Mouse (Mus musculus): ENCODE measurements around the gene Ddx23. TPM values are rescaled to one million over a fixed set of nuclear protein-coding genes. Genes with fewer than 3 reads are reported as not detected.

Ddx23 gene
- polyA plus RNA-seq, 1 experiment: 140 TPM

- Histone ChIP-seq H3K36me3 (ENCODE audit: control insufficient read depth, insufficient read depth) (peaks cover 98% of the 10 kb centered on the region), H3K27me3 (ENCODE audit: control insufficient read depth, insufficient read depth, insufficient read length) (no peaks in the 10 kb centered on the region), H3K79me2 (ENCODE audit: control insufficient read depth, insufficient read depth) (no peaks in the 10 kb centered on the region), H3ac (ENCODE audit: control insufficient read depth, insufficient read length, low read depth) (no peak overlapping the region), H3K4me3 (ENCODE audit: insufficient read depth, poor library complexity, severe bottlenecking) (no peak overlapping the region), H3K79me3 (ENCODE audit: low read depth) (no peaks in the 10 kb centered on the region)
- TF ChIP-seq CEBPB (IDR thresholded peaks at IDR 0.05; ENCODE audit: low read depth) (no peak), MYOD1 (IDR thresholded peaks at IDR 0.05; ENCODE audit: control insufficient read depth, insufficient read length, low read depth) (no peak), USF1 (IDR thresholded peaks at IDR 0.05; ENCODE audit: low read depth) (no peak), MAX (IDR thresholded peaks at IDR 0.05) (no peak), MYOG (IDR thresholded peaks at IDR 0.05; ENCODE audit: control insufficient read depth, extremely low read depth, insufficient read length) (no peak), FOSL1 (IDR thresholded peaks at IDR 0.05; ENCODE audit: insufficient read depth, low read length, poor library complexity, severe bottlenecking) (no peak), CTCF (IDR thresholded peaks at IDR 0.05; ENCODE audit: control insufficient read depth, insufficient read depth, insufficient read length) (no peak)
Measured at GRCm38 (mm10) chr15:98644406-98644805, 18.3 kb downstream of the Ddx23 start.

GRCm38 (mm10) chr15:98640157-98640556, 22.5 kb downstream of the Ddx23 start:
- Histone ChIP-seq H3ac (ENCODE audit: control insufficient read depth, insufficient read length, low read depth) (no peak overlapping the region), H3K79me2 (ENCODE audit: control insufficient read depth, insufficient read depth) (peaks cover 18% of the 10 kb centered on the region), H3K27me3 (ENCODE audit: control insufficient read depth, insufficient read depth, insufficient read length) (no peaks in the 10 kb centered on the region), H3K4me3 (ENCODE audit: insufficient read depth, poor library complexity, severe bottlenecking) (no peak overlapping the region), H3K36me3 (ENCODE audit: control insufficient read depth, insufficient read depth) (peaks cover 62% of the 10 kb centered on the region), H3K79me3 (ENCODE audit: low read depth) (no peaks in the 10 kb centered on the region)
- TF ChIP-seq MAX (IDR thresholded peaks at IDR 0.05) (no peak), USF1 (IDR thresholded peaks at IDR 0.05; ENCODE audit: low read depth) (no peak), CTCF (IDR thresholded peaks at IDR 0.05; ENCODE audit: control insufficient read depth, insufficient read depth, insufficient read length) (no peak), CEBPB (IDR thresholded peaks at IDR 0.05; ENCODE audit: low read depth) (no peak), MYOD1 (IDR thresholded peaks at IDR 0.05; ENCODE audit: control insufficient read depth, insufficient read length, low read depth) (no peak), FOSL1 (IDR thresholded peaks at IDR 0.05; ENCODE audit: insufficient read depth, low read length, poor library complexity, severe bottlenecking) (no peak), MYOG (IDR thresholded peaks at IDR 0.05; ENCODE audit: control insufficient read depth, extremely low read depth, insufficient read length) (no peak)

GRCm38 (mm10) chr15:98637155-98637554, 25.5 kb downstream of the Ddx23 start:
- TF ChIP-seq FOSL1 (IDR thresholded peaks at IDR 0.05; ENCODE audit: insufficient read depth, low read length, poor library complexity, severe bottlenecking) (no peak), CTCF (IDR thresholded peaks at IDR 0.05; ENCODE audit: control insufficient read depth, insufficient read depth, insufficient read length) (no peak), USF1 (IDR thresholded peaks at IDR 0.05; ENCODE audit: low read depth) (no peak), MYOD1 (IDR thresholded peaks at IDR 0.05; ENCODE audit: control insufficient read depth, insufficient read length, low read depth) (no peak), MYOG (IDR thresholded peaks at IDR 0.05; ENCODE audit: control insufficient read depth, extremely low read depth, insufficient read length) (no peak), MAX (IDR thresholded peaks at IDR 0.05) (no peak), CEBPB (IDR thresholded peaks at IDR 0.05; ENCODE audit: low read depth) (no peak)
- Histone ChIP-seq H3K36me3 (ENCODE audit: control insufficient read depth, insufficient read depth) (peaks cover 32% of the 10 kb centered on the region), H3K4me3 (ENCODE audit: insufficient read depth, poor library complexity, severe bottlenecking) (no peak overlapping the region), H3K79me3 (ENCODE audit: low read depth) (no peaks in the 10 kb centered on the region), H3K79me2 (ENCODE audit: control insufficient read depth, insufficient read depth) (peaks cover 33% of the 10 kb centered on the region), H3K27me3 (ENCODE audit: control insufficient read depth, insufficient read depth, insufficient read length) (no peaks in the 10 kb centered on the region), H3ac (ENCODE audit: control insufficient read depth, insufficient read length, low read depth) (no peak overlapping the region)

GRCm38 (mm10) chr15:98636517-98636916, 26.2 kb downstream of the Ddx23 start:
- H3K4me3 ChIP-seq (ENCODE audit: insufficient read depth, poor library complexity, severe bottlenecking): no peak overlapping the region
- no peaks in the 10 kb centered on the region for H3K27me3 ChIP-seq (ENCODE audit: control insufficient read depth, insufficient read depth, insufficient read length)

GRCm38 (mm10) chr15:98635291-98635841, 27.3 kb downstream of the Ddx23 start:
- Histone ChIP-seq H3K79me3 (ENCODE audit: low read depth) (no peaks in the 10 kb centered on the region), H3K27me3 (ENCODE audit: control insufficient read depth, insufficient read depth, insufficient read length) (no peaks in the 10 kb centered on the region), H3K4me3 (ENCODE audit: insufficient read depth, poor library complexity, severe bottlenecking) (peak overlapping the region; percentile 56), H3K36me3 (ENCODE audit: control insufficient read depth, insufficient read depth) (peaks cover 15% of the 10 kb centered on the region), H3K79me2 (ENCODE audit: control insufficient read depth, insufficient read depth) (peaks cover 33% of the 10 kb centered on the region), H3ac (ENCODE audit: control insufficient read depth, insufficient read length, low read depth) (peak overlapping the region; percentile 57)
- TF ChIP-seq MYOD1 (IDR thresholded peaks at IDR 0.05; ENCODE audit: control insufficient read depth, insufficient read length, low read depth): peak; percentile 0
- TF ChIP-seq CTCF (IDR thresholded peaks at IDR 0.05; ENCODE audit: control insufficient read depth, insufficient read depth, insufficient read length): no peak

More at GRCm38 (mm10) chr15:98636517-98636916, 26.2 kb downstream of the Ddx23 start:
- peaks cover 33% of the 10 kb centered on the region for H3K79me2 ChIP-seq (ENCODE audit: control insufficient read depth, insufficient read depth)
- TF ChIP-seq FOSL1 (IDR thresholded peaks at IDR 0.05; ENCODE audit: insufficient read depth, low read length, poor library complexity, severe bottlenecking) (no peak), CEBPB (IDR thresholded peaks at IDR 0.05; ENCODE audit: low read depth) (no peak), MYOD1 (IDR thresholded peaks at IDR 0.05; ENCODE audit: control insufficient read depth, insufficient read length, low read depth) (no peak), CTCF (IDR thresholded peaks at IDR 0.05; ENCODE audit: control insufficient read depth, insufficient read depth, insufficient read length) (no peak), MYOG (IDR thresholded peaks at IDR 0.05; ENCODE audit: control insufficient read depth, extremely low read depth, insufficient read length) (no peak), MAX (IDR thresholded peaks at IDR 0.05) (no peak), USF1 (IDR thresholded peaks at IDR 0.05; ENCODE audit: low read depth) (no peak)
- peaks cover 26% of the 10 kb centered on the region for H3K36me3 ChIP-seq (ENCODE audit: control insufficient read depth, insufficient read depth)
- H3K79me3 ChIP-seq (ENCODE audit: low read depth): no peaks in the 10 kb centered on the region
- H3ac ChIP-seq (ENCODE audit: control insufficient read depth, insufficient read length, low read depth): no peak overlapping the region
